Mouse (Mus musculus) neutrophil, adult 5-6 weeks (primary cell): ENCODE measurements around the gene Pax9. TPM values are rescaled to one million over a fixed set of nuclear protein-coding genes. Genes with fewer than 3 reads are reported as not detected.

Experiments used
- ATAC-seq: fragments of 151-379, 151-347 bp; 2 replicates; pipeline ENCODE4 v1.8.0; 2017; ENCODE audit warnings: mild to moderate bottlenecking, moderate TSS enrichment; ENCODE audit not compliant: insufficient number of reproducible peaks, poor library complexity, low FRiP score, severe bottlenecking; ENCODE audit errors: extremely low read depth
- total RNA-seq: library from RNA; stranded (forward); fragments of 200-1000 nt; gene quantifications from 2 replicates; pipeline ENCODE4 v1.2.3, GENCODE M21; 2017

Pax9 gene
- total RNA-seq, result not detected in 2 replicates

DNA sequence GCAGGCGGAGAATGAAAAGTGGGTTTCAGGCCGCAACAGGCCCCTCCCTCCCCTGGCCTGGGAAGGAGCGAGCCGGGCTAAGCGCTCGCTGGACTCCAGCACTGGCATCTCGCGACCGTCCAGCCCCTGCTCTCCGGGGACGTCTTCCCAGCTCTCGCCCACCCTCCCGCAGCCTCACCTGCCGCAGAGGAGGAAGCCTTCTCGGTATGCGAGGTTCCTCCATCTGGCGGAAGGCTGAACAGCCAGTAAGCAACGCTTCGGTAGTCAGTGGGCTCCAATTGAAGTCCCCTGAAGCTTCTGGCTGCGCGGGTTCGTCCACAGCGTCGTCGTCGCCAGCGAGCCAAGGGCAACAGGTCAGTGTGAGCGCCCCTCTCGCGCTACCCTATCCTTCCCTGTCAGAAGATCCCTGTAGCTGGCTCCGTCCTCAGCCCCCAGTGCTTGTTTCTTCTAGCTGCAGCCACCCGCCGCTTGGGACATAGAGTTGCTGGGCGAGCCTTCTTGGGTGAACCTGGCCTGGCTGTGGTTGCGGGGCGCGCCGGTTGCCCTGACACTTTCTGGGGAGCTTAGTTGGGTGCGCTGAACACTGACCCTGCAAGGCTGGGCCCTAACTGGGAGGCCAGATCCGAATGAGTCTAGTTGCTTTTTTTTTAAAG is at the start of gene Pax9:
Gene Pax9 (plus strand): TSS at position 341 of the 653 bp plus-strand sequence.
- ATAC-seq, result no peak

DNA sequence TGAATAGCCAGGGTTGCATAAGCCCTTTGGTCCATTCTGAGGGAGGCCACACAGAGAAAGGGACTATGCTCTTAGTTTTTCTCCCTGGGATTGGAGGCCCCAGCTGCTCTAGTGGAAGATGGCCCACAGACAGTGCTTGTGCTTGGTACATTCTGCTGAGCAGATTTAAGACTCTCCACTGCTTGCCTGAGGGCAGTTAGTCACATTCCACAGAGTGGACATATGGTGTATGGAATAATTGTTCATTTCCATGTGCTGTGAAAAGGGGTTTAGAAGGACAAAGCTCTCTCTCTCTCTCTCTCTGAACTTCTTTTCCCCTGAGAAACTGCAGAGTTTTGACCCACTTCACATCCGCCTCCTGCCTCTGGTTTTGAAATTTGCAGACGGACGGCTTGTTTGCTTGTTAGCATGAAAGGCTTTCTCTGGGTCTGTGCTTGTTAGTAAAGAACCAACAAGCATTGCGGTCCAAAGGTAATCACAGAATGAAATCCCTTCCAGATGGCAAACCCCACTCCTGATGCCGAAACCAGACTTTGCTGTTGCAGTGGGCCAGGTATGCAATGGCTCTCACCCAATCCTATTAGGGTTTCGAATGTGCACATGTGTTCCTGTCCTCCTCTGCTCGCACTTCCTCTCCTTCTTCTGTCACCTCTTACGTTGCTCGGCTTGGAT is 22.0 kb upstream of the Pax9 start:
- ATAC-seq, result no peak

DNA sequence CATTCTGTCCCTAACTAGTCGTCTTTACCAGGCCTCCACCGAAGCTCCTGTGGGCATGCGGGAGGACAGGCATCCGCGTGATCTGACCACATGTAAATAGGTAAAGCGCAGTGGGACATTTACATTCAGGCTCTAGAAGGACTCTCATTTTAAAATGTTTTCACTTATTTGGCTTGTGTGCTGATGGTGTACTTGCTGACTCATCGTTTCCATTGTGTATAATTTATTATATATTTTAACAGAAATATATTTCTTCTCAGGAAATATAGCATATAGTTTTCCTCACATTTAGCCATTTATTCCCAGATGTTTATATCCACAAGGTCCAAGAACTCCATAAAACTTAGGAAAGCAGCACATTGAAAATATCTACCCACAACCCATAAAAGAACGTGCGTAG is 20.8 kb upstream of the Pax9 start:
- no peak for ATAC-seq

DNA sequence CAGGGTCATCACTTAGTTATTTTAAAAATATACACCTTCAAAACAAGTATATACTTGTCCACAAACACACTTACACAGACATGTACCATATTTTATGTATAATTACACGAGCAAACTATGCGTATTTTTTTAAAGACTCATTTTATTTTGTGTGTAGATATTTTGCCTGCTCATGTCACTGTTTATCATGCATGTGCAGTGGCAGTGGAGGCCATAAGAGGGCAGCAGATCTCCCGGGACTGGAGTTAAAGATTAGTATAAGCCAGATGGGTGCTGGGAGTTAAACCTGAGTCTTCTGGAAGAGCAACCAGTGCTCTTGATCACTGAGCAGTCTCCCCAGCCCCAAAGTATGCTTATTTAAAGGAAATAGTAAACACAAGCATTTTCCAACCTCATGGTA is 16.8 kb upstream of the Pax9 start:
- no peak for ATAC-seq

DNA sequence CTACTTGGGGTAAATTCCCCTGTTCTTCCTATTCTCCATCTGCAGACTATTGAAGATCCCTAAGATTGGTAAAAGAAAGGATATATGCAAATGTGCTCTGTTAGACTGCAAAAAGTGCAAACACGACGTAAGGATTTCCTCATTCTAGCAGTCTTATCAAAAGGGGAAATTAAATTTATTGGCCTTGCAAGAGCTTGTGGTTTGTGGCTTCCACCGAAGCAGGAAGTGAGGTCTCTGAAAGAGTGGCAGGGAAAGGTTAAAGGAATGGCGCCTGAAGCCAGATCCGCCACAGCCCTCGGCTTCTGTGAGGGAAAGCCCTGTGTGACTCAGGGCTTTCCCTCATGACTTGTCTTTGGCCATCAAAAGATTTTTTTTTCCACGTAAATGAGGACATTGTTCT is 13.9 kb upstream of the Pax9 start:
- ATAC-seq, result no peak

DNA sequence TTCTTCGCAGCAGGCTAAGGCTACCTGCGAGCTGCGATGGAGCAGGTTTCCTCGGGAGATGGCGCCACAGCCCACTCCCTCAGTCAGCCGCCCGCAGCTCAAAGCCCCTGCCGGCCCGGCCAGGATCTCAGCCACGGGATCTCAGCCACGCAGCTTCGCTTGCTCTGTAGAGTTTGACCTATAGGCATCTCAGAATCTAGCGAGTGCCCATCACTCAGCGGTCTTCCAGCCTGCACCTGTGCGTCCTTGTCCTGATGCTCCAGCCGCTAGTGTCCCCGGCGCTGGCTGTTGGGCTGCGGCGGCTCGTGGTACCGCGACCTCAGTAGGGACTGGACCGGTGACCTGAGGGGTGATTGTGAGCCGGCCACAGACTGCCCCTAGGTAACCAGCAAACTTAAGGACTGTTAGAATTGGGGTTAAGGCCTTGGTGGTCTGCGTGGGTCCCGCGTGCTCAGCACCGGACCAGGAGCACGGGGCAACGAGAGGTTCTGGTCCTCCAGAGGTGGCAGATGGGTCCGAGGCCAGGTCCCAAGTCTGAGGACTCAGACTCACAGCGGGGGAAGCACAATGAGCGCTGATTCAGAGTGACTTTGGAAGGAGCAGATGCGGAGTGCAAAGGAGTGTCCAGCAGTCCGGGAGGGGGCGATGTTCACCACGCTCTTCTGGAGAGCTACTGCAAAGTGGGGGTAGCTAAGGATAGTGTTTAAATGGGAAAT is 10.3 kb upstream of the Pax9 start:
- ATAC-seq, result no peak

DNA sequence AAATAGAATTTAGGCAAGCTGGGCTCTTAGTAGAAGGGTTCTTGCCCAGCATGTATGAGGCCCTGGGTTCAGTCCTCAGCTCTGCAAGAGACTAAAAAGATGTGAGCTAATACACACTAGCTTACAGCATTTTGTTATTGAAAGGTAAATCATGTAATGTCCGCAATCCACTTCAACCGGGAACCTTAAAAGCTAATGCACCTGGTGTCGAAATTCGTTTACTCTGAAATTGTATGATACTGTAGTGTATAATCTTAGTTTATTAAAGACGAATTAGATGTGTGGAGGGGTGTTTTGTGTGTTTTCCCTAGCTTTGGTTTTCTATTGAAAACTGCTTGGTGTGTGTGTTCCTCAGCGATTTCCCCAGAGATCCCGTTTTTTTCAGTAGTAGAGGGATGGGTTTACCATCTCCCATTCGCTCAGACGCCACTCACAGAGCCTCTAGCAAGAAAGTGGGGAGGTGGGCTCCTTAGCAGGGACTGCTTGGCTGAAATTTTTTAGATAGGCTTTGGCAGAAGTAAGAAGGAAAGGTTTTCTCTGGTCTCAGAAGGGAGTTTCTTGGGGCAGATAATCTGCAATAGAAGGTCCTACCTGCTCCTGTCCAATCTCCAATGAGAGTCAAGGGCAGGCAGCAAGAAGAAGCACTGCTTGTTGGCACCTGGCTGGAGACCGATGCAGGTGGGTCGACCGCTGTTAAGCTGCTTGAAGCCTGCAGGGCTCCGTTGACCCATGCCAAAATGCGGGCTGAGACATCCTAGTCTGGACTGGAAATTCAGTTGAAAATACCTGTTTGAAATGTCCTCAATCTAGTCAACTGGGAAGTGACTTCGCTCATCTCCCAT is 3.7 kb upstream of the Pax9 start:
- ATAC-seq, result no peak

DNA sequence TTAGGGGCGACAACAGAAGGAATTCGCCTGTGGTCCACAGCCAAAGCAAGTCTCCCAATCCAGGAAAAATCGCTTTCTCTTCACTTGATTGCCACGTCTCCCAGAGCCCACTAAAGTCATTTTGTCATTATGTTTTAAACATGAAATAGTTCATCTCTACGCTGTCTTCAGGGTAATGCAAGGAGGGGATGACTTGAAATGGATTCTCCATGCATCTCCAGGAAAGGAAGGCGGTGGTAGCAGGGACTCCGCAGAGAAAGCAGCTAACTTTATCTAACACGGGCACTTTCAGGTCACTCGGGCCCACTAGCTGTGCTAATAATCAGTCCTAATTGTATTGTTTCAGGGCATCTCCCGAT is 3.1 kb upstream of the Pax9 start:
- no peak for ATAC-seq

DNA sequence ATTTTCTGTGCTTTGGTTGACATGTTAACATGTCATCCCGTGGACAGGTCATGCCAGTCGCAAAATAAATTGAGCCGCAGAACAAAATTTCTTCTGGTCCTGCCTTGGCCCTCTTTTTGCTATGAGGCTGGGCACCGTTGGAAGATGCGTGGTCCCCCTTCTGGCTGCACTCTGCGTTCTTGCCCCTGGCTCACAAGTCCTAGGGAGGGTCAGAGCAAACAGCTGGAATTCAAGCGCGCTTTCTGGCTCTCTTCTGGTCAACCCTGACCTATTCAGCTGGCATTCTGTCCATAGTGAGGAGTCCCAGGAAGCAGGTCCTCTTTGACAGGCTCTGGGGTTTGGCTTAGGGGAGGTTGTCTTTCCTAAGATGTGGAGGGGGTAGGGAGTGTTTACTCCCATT is 2.6 kb upstream of the Pax9 start:
- ATAC-seq, result no peak

DNA sequence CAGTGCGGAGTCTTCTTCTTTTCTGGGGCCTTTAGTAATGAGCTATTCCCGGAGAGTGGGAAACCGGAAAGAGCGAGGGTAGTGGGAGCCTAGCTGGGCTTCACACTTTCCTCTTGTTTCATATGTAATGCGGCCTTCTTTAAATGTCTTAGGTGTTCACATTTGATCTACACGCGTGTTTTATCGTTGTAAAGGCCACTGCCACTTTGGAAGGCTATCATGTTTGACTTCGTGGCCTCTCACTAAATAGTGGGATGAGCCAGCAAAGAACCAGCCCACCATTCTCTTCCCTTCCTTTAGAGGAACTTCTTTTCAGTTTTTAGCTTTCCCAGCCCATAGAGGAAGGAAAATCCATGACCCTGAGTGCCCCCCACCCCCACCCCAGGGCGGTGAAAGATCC is 2.2 kb upstream of the Pax9 start:
- ATAC-seq, result no peak

DNA sequence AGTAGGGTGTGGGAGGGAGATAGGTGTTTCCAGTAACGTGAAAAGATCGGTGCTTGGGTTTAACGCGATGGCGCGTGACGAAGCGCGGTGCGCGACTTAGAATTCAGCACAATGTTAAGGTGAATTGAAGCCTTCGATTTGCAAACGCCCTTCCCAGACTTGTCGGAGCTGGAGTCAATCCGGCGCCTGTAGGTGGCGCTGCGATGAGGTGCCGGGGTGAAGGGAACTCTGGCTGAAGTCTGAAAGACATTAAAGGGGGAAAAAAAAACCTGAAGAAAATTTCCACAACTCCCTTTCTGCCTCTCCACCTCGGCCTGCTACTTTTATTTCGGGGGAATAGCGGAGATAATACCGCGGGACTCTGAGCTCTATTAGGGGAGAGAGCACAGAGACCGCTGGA is 1.8 kb upstream of the Pax9 start:
- ATAC-seq, result no peak

DNA sequence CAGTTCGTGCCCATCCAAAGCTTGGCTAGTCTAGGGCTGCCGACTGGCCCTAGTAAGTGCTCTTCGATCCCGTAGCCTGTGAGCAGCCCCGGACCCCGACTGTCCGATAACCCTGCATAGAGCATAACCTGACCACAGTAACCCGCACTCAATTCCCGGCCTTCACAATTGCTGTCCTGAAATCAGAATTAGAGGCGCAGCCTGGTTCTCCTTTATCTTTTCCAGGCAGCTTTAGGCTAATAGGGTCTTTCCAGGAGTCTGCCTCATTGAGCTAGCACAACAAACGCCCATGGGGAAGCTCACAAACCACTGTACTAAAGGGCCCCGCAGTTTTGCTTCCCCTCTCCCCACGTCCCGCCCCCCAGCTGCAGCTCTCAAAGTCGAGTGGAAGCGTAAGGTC is 1.2 kb upstream of the Pax9 start:
- no peak for ATAC-seq

DNA sequence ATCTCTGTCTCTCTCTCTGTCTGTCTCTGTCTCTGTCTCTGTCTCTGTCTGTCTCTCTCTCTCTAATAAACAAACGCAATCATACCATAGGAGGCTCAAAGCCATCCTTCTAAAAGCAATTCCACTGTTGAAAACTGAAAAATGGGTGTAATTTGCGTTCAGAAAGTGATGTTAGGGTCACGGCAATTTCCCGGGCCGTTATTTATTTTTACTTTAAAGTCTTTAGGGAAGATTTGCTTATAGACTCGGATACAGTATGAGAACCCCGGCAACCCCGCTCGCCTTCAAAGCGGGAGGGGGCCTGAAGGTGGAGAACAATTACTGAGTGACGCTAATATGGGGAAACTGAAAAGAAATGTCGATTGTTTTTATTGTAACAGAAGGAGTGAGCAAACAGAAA is 566 bp upstream of the Pax9 start:
- no peak for ATAC-seq

DNA sequence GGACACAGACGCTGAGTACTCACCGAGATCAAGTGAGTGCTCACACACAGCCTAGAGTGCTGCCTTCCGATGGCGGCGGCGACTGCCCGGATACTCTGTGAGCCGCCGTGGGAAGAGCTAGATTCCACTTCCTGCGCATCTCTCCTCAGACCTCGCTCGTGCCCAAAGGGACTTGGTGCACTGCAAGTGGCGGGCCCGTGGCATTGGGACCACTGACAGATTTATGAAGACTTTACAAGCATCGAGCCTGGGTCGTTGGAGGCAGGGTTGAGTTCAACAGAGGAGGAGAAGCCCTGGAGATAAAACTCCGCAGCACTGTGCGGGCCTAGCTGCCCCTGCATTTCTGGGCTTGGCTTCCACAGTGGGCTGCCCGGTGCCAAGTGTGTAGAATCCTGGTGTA is 969 bp downstream of the Pax9 start:
- no peak for ATAC-seq

DNA sequence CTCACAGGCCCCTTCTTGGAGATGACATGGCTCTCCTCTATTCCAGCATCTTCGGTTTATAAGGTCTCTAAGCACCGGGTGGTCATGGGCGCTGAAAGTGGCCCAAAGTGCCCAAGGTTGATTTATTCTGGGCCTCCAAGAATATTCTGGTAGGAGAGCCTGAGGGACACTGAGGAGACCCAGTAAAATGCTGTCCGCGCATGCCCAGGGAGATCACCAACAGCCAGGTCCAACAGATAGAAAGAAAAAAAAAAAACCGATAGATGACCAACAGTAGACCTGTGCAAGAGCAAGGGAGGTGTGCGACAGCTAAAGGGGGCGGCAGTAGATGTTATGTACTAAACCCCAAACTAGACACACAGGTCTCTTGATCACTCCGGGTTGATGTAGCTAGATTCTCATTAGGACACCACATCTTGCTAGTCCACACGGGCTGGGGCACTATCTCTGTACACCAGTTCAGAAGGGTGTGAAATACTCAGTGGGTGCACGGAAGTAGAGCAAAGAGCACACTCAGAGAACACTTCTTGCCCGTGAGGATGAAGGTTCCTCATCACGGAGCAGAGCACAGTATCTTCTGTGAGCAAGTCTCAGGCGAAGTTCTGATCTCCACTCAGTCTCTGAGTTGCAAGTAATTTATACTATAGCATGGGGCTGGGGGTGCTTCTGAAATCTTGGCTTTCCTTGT is 2.0 kb downstream of the Pax9 start:
- ATAC-seq, result no peak

DNA sequence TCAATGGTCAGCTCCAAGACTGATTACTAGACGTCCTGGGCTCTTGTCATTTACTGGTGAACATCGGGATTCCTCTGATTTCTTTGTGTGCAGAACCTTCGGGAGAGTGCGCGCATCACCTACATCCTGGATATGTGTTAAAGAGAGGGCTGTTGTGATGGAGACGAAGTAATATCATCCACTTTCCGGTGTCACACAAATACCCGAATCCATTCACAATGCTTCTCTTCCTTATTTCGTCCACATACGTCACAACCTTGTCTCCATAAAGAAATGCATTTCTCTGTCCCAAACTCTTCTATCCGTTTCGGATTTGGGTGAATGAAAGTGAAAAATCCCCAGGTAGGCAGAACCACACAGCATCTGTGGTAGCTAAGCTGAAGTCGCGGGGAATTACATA is 2.8 kb downstream of the Pax9 start:
- ATAC-seq, result no peak

DNA sequence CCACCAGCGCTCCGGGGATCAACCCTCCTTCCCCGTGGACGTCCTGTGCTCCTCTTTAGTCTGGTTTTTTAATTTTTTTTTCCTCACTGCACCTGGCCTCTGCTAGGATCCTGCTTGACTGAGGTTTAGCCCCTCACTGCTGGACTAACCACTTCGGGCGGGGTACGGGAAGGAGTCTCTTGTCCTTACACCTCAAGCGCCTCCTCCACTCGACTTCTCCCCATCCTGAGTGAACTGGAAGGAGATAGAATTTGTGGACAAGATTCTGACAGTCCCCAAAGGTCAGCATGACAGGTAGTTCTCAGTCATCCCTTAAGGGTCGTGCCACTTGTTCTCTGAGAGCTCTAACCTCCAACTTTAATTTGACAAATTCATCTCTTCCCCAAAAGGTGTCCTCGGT is 3.4 kb downstream of the Pax9 start:
- no peak for ATAC-seq

DNA sequence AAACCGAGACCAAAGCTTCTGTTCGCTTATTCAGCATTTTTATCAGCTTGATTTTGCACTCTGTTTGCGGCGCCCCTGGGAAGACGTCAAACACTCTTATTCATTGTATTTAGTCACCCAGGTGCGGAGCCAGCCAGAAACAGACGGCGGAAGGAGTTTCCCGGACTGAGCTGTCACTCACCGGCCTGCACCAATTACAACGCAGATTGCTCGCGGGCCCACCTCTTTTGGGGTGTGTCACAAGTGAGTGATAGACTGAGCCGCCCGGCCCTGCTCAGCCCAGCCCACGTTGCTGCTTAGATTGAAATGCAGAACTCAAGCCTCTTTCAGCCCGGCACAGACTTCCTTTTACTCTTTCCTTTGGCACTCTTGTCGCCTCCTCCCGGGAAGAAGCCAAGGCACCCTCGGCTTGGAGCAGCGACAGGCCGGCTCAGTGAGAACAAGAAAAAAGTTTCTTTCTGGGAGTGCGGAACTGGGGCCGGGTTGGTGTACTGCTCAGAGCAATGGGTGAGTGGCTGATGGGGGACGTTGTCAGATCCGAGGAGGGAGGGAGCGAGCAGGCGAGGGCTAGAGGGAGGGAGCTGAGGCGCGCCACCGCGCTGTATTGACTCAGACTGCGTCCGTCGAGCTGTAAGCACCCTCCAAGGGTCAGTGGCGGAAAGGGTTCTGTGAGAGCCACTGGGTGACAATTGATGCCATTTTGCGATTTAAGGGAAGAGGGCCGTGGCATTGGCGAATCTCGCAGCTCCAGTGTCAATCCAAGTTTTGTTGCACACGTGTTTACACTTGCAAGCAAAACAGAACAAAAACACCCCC is 4.0 kb downstream of the Pax9 start:
- ATAC-seq, result no peak
